Mouse (Mus musculus): ENCODE measurements at regions not wholly inside any gene's neighbourhood (a gene's known extent, or its start where the extent isn't known, plus 50 kb on each side); places are given as distances from the start of the nearest gene placed in this dataset.
"Not testable (repeated sequence)": the region's sequence is repeated elsewhere in the genome, so short reads cannot be mapped to it uniquely, and the experiment has no call there.

DNA sequence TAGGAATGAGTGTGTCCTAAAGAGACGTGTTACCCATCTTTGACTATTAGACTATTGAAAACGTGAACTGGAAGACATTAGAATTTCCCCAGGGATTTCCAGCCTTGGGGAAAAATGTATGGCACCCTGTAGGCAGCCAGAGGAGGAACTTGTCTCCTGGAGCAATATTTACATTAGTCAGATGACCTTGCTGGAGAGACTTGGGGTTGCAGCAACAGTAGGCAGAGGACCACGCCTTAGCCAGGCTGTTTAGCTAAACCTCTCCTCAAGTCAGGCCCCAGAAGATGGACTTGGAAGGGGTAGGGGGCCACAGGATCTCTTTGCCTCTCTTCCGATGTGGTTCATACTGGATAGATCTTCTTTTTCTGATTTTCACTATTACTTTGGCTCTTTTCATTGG lies 64.1 kb upstream of the Acpp start:
- ATAC-seq (replicated peaks; ENCODE audit: low FRiP score, low TSS enrichment, poor library complexity, severe bottlenecking) = no peak

- ATAC-seq (replicated peaks; ENCODE audit: low FRiP score, low TSS enrichment, poor library complexity, severe bottlenecking) = no peak
Measured at GRCm38 (mm10) chr9:104399927-104400326, 62.4 kb upstream of the Acpp start.

DNA sequence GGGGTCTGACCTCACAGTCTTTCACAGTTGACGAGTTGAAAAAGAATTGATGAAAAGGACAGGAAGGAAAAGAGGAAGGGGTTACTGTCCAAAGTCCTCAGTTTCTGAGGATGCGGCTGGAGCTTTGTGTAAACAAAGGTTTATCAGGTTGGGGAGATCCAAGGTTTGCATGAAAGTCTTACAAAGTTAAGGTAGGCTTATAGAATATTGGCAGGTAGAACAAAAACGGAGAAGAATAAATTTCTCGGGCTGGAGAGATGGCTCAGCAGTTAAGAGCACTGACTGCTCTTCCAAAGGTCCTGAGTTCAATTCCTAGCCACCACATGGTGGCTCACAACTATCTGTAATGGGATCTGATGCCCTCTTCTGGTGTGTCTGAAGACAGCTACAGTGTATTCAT lies 60.9 kb upstream of the Acpp start:
- ATAC-seq (replicated peaks; ENCODE audit: low FRiP score, low TSS enrichment, poor library complexity, severe bottlenecking) = not testable (repeated sequence)

- ATAC-seq (replicated peaks; ENCODE audit: low FRiP score, low TSS enrichment, poor library complexity, severe bottlenecking) = no peak
Measured at GRCm38 (mm10) chr9:104387805-104388204, 50.3 kb upstream of the Acpp start.

Data from megakaryocyte-erythroid progenitor cell, adult 5-6 weeks (primary cell).